Mouse (Mus musculus) monocyte, adult 5-6 weeks (primary cell): Measurements from ENCODE around the gene Mettl21c. TPM values are rescaled to one million over a fixed set of nuclear protein-coding genes. Genes with fewer than 3 reads are reported as not detected.
A peak's percentile ranks its signal among the peaks of the same experiment; 100 is the strongest.
"Not testable (repeated sequence)": the region's sequence is repeated elsewhere in the genome, so short reads cannot be mapped to it uniquely, and the experiment has no call there.

Experiments
- ATAC-seq: fragments of 153-309, 156-312 bp; replicated peaks from 2 replicates; pipeline ENCODE4 v1.8.0; 2017; ENCODE audit warnings: mild to moderate bottlenecking; ENCODE audit not compliant: low TSS enrichment, insufficient number of reproducible peaks, severe bottlenecking, poor library complexity, low FRiP score
- total RNA-seq: library from RNA; stranded (forward); fragments of 200-1000, 200-491, 200-594 nt; gene quantifications from 3 replicates; pipeline ENCODE4 v1.2.3, GENCODE M21; 2017

Gene Mettl21c
- 0.21 to 0.38 TPM in 2 of 3 replicates, not detected in the other for total RNA-seq

DNA sequence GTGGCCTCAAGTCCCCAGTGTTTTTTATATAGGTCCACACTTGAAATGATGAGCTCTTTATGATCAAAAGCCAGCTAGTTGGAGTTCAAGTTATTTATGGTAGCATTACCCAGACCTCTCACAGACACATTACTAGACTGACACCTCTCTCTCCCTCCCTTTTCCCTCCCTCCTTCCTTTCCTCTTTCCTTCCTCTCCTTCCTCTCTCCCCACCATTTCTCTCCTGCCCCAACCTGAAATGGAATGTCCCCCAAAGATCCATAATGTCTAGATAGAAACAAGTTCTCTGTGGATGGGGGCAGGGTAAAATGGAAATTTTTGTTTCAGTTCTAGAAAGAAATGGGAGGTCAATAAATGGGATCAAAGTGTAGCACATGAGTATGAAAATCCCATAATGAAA, at the start of gene Mettl21c:
Mettl21c (minus strand) TSS at position 101 of the 400 bp plus-strand sequence.
- ATAC-seq, result no peak

DNA sequence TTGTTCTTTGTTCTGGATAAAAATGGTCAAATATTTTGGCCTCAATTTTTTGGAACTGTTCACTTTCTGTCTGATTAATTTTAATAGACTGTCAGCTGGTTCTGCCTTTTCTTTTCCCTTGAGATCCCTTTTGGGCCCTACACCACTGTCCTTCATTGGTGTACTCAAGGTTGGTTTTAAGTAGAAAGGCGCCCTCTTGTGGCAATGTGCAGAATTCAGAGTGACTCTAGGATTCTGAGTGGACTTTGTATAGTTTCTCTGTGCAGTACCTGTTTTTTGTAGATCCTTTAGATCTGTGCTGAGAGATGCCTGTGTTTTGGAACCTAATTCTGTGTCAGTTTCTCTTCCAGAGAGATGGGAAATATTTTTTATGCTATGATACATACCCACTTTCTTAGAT, 44.8 kb upstream of the Mettl21c start:
- no peak; the same call in 1 of the 2 replicates for ATAC-seq

DNA sequence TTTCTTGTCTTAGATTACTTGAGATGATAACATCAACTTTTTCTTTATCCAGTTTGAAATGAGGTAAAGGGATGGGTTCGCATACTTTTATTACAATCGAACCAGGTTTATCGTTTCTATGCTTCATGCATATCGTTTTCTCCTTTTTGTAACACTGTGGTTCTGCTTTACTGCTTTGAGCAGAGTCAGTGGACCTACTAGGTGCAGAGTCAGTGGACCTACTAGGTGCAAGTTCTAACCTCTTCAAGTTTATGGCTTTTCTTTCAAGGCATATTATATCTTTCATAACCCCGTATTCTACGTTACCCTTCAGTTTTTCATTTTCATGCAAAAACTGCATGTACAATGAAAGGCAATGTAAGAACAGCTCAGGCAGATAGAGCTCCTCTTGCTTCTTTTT, 43.6 kb upstream of the Mettl21c start:
- no peak for ATAC-seq

DNA sequence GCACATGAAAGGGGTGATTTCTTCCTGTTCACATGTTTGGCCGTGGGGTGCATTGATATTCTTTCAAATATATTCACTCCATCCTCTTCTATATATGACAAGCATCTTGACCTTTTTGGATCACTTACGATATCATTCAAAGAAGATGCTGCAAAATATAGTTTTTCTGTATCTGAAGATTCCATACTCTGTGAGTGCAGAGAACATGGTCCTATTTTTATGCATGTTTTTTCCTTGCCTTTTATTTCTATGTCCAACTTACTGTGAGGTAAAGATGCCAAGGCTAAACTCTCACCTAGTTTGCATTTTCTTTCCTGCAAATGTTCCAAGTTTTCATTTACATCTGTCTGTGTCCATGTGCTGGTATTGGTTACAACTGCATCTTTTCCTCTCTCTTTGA, 42.0 kb upstream of the Mettl21c start, which contains the start of gene Gm8251:
Gm8251 (minus strand) TSS at position 101 of the 400 bp plus-strand sequence.
- ATAC-seq, result no peak

DNA sequence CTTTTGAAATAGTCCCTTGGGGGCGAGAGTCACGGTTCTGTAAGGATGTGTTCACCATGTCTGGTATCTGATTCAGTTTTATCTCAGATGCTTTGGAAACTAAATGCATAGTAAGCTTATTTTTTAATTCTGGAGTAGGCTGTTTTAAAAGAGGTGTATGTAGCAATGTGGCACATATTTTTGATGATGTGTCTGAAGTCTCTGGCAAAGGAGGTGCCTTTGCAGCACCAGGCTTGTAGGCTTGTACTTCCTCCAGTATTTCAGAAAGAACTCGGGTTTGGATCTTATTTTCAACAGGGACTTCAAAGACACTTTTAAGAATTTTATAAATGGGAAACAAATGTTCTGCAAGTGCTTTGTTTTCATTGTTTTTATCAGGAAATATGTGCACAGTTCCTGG, 38.0 kb upstream of the Mettl21c start:
- no peak for ATAC-seq

DNA sequence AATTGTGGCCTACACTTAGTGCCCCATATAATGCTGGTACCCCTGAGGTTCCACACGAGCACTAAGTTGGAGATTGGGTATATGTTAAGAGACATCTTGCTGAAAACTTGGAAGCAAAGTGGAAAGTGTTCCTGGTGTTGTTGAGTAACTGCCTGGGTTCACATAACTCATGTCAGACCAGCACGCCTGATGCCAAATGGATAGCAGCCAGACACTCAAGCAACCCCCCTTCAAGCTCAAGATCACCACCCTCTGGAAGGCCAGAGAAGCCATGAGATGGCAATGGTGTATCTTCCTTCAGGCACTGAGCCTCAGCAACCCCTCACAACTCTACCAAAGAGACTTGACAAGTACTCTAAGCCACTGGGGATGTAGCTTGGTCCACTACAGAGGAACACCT, 26.7 kb upstream of the Mettl21c start:
- no peak for ATAC-seq

DNA sequence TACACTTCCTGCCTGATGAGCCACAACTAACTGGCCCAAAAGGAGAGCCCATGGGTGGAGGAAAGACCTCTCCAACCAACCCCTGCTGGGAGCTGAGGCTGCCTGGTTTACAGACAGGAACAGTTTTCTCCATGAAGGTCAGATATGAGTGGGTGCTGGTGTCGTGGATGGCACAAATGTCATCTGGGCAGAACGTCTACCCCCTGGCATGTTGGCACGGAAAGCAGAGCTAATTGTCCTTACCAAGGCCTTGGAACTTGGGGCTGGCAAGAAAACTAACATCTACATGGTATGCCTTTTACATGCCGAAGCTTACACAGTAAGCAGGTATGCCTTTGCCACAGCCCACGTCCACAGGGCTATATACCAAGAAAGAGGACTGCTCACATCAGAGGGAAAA, 25.9 kb upstream of the Mettl21c start:
- ATAC-seq, result not testable (repeated sequence)

DNA sequence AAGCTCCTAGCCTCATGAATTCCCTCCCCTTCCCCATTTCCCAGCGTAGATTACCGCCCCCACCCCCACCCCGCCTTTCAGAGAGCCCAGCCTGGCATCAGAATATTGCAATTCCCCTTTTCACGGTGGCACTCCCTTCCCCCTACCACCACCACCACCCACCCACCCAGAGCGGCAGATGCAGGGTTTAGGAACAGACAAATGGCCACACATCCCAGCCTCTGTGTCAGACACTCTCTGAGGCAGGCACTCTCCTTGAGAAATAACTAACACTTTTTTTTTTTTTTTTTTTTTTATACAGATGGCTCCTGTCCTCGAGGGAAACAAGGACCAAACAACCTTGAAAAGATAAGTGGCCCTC, 22.7 kb upstream of the Mettl21c start:
- ATAC-seq, result no peak

DNA sequence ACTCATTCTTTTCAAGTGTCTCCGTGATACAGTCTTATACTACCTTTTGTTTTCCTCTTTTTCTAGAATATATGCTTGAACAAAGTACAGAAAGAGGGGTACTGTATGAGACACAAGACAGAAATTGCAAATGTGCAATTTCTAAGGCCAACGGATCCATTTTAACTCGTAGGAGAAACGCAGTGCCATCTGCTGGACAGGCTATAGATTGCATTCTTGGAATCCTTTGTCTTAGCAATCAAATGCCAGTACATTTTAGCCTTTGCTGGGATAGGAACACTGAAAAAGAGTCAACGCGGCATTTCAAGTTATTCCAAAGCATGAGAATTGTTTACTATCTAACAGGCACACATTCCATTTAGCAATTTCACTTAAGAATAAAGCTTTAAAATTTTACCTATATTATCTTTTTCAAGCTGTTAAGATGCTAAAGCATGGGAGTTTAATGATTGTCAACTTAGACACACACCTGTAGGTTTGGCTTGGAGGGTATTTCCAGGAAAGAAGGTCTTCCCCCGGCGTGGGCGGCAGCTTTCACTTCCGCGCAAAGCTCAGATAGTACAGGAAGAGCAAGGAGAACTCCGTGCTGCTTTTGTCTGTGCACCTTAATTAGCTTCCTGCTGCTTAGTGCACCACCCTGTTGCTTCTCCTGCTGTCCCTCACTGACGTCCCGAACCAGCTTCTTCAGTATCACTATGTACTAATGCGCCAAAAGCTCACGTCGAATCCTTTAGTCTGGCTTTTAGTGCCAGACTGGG, 22.1 kb upstream of the Mettl21c start:
- peak; percentile 62 for ATAC-seq

DNA sequence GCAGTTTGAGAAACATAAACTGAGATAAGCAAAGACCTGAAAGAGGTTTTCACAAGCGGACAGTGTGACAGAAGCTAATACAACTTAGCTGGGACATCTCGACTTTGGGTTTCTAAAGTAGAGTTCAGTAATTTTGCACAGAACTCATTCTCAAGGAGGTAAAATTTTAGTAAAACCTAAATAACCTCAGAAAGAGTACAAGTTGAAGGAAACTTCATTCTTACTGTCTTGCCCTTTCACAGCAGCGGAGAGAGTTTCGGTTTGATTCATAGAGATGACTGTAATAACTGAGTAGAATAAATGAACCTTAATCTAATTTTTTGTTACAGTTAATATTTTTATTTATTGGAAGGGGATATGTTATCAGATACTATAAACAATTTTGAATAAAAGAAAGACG, 13.1 kb upstream of the Mettl21c start:
- no peak for ATAC-seq

DNA sequence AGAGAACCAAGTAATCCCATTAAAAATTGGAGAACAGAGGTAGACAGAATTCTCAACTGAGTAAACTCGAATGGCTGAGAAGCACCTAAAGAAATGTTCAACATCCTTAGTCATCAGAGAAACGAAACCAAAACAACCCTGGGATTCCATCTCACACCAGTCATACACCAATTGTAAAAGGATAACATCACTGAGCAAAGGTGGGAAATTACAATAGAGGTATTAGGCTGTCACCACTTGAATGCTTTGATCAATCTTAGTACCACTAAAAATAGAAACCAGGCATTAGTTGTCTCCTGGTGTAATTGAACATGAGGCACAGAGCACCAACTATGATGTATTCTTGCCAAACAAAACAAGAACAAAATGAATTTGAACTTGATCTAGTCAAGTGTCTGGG, 12.4 kb upstream of the Mettl21c start:
- no peak for ATAC-seq

DNA sequence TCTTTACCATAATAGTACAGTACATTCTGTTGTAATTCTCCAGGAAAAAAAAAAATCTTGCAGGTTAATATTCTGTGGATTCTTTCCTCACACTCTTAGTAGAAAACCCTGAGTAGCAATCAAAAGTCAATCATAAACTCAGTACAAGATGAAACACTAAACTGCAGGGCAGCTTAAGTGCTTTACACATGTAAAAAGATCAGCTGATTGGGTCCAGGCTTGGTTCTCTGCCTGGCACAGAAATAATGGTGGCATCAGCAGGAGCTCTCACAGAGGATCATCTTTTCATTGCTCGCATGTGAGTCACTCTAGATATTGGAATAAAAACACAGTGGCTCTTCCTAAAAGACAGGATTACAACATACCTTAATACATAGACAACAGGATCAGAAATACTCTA, 7.8 kb upstream of the Mettl21c start:
- ATAC-seq, result no peak

DNA sequence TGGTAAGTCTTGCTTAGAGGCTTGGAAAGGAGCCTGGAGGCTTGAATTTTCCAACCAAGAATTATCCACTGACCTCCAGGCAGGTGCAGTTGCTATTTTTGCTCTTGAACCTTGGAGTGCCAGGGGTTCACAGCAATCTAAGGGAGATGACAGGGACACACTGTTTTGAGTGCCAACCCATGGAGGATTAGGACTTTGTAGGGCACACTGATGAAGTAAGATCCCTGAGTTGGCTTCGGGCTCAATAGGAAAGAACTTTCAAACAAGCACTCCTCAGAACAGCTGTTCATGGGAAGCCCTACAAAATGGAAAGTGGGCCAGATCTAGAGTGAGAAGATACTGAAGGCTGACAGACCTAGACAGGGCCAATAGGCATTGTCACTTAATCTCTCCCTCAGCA, 2.8 kb upstream of the Mettl21c start:
- ATAC-seq, result no peak

DNA sequence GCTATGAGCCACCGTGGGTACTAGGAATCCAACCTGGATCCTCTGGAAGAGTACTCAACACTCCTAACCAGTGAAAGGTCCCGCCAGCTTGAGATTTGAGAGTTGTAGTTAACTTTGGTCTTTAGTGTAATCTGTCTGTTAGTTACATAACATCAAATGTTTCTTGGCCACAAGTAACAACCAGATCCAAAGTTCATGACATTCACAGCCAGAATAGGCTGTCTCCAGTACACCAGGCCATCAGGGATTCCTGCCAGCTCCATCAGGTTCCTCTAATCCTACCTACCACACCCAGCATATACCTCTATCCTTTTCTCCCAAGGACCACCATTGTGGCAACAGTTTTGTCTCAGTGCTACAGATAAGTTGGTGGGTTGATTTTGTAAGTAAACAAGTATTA, 4.3 kb downstream of the Mettl21c start:
- ATAC-seq, result no peak

DNA sequence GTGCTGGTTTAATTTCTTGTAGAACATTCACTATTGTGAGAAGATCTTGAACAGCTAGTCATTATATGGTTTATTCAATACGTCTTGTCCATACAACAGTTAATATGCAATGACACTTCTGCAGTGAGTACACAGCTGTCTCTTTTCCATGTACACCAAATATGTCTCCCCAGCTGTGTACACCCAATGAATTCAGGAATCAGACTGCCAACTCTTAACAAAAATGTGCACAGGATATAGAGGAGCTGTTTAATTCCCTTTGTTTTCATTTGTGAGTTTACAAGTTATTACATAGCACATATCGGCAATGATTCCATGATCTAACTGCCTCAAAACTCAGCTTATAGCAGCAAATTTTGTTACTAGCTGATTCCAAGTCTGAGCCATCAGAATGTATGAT, 15.3 kb downstream of the Mettl21c start:
- no peak for ATAC-seq

DNA sequence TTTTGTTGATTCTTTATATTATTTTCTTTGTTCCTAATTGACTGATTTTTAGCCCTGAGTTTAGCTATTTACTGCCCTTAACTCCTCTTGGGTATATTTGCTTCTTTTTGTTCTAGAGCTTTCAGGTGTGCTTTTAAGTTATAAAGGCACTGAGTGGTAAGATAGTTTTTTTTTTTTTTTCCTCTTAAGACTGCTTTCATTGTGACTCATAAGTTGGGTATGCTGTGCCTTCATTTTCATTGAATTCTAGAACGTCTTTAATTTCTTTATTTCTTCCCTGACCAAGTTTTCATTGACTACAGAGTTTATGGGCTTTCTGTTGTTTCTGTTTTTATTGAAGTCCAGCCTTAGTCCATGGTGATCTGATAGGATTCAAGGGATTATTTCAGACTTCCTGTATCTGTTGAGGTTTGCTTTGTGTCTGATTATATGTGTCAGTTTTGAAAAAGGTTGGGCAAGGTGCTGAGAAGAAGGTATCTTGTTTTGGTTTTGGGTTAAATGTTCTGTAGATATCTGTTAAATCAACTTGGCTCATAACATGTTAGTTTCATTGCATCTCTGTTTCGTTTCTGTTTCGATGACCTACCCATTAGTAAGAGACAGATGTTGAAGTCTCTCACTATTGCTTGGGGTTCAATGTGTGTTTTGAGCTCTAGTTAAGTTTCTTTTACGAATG, 22.8 kb downstream of the Mettl21c start:
- ATAC-seq, result no peak

DNA sequence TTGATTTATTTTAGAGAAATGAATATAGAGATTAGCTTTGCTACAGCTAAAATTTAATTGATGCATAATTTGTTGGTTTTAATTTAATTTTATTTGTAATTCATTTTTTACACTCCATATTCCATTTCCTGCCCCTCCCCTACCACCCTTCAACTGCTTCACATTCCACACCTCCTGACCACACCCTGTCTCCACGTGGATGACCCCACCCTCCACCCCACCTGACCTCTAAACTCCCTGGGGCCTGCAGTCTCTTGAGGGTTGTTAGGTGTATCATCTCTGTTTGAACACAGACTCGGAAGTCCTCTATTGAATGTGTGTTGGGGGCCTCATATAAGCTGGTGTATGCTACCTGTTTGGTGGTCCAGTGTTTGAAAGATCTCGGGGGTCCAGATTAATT, 48.7 kb downstream of the Mettl21c start:
- ATAC-seq, result no peak

DNA sequence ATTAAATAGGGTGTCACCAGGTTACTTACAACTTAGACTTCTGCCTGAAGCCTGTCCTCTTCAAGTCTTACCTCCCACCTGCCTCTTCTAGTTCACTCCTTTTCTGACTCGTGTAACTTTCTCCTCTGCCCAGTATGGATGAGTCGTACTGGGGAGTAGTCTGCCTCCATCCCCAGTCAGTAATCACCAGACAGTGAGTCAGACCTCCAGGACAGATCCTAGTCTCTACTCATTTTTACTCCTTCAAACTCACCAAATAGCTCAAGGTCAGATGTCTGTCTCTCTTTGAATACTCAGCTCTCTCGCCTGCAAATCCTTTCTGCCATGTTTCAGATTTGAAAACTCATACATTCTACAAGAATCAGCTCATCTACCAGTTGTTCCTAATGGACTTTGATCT, 50.5 kb downstream of the Mettl21c start:
- no peak for ATAC-seq

DNA sequence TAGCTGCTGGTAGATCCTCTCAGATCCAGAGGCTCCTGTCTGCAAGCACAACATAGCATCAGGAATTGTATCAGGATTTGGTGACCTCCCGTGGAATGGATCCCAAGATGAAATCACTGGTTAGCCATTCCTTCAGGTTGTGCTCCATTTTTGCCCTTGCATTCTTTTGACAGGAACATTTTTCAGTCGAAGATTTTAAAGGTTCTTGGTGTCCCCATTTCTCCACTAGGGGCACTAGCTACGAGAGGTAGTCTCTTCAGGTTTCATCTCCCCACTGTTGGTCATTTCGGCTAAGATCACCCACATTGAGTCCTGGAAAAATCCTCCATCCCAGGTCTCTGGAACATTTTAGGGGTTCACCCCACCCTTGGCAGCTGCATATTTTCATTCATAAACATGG, 53.1 kb downstream of the Mettl21c start:
- no peak for ATAC-seq

DNA sequence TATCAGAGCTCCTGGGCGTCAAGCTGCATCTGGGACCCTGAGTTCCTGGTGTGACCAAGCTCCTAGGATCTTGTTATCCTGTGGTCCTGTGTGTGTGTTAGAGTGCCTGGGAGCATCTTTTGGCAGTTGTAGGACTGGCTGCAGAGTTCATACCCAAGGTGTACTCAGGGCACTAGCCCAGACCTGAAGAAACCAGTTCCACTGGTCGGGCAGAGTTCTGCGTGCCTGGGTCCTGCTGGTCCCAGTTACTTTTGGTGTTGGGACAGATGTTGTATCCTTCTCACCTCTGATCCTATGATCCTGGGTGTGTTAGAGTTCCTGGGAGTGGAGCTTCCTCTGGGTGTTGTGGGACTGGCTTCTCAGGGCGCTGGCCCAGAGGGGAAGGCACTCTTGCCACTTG, 55.5 kb downstream of the Mettl21c start:
- ATAC-seq, result no peak
